Mouse (Mus musculus) G1E-ER4 (cell line): ENCODE data around the gene Tkt. TPM values are rescaled to one million over a fixed set of nuclear protein-coding genes. Genes with fewer than 3 reads are reported as not detected.

ENCODE experiments used
- GATA1 ChIP-seq: IDR thresholded peaks from one replicate; pipeline ENCODE4 v1.8.0; 2012; ENCODE audit warnings: low read length, inconsistent platforms
- polyA plus RNA-seq: library from polyadenylated mRNA; stranded (reverse); fragments of >175 nt; gene quantifications from 2 replicates; pipeline ENCODE4 v1.2.3, GENCODE M21; 2012

Tkt gene
- polyA plus RNA-seq, 1 experiment, result 875 TPM

GRCm38 (mm10) chr14:30548965-30549776 lies 1.0 kb downstream of the Tkt start:
- no peak for TF ChIP-seq GATA1

GRCm38 (mm10) chr14:30549777-30550149 lies 1.6 kb downstream of the Tkt start:
- TF ChIP-seq GATA1, result no peak

- TF ChIP-seq GATA1, result peak; percentile 34
Measured at GRCm38 (mm10) chr14:30550232-30551070, 2.3 kb downstream of the Tkt start.

- TF ChIP-seq GATA1, result no peak
Measured at GRCm38 (mm10) chr14:30551509-30551908, 3.4 kb downstream of the Tkt start.

GRCm38 (mm10) chr14:30551981-30552380 lies 3.8 kb downstream of the Tkt start:
- TF ChIP-seq GATA1, result no peak

GRCm38 (mm10) chr14:30553185-30553584 lies 5.0 kb downstream of the Tkt start:
- no peak for TF ChIP-seq GATA1

- TF ChIP-seq GATA1, result no peak
Measured at GRCm38 (mm10) chr14:30556651-30557050, 8.5 kb downstream of the Tkt start.

GRCm38 (mm10) chr14:30557730-30558129 lies 9.6 kb downstream of the Tkt start:
- TF ChIP-seq GATA1, result no peak

GRCm38 (mm10) chr14:30559321-30559850 lies 11.2 kb downstream of the Tkt start:
- no peak for TF ChIP-seq GATA1

GRCm38 (mm10) chr14:30560803-30561389 lies 12.7 kb downstream of the Tkt start:
- TF ChIP-seq GATA1, result no peak

GRCm38 (mm10) chr14:30561470-30562187 lies 13.5 kb downstream of the Tkt start:
- TF ChIP-seq GATA1, result peak; percentile 76

- no peak for TF ChIP-seq GATA1
Measured at GRCm38 (mm10) chr14:30562343-30562742, 14.2 kb downstream of the Tkt start.

- TF ChIP-seq GATA1, result no peak
Measured at GRCm38 (mm10) chr14:30564451-30564850, 16.3 kb downstream of the Tkt start.

- no peak for TF ChIP-seq GATA1
Measured at GRCm38 (mm10) chr14:30566317-30566716, 18.2 kb downstream of the Tkt start.

GRCm38 (mm10) chr14:30568016-30568415 lies 19.9 kb downstream of the Tkt start:
- TF ChIP-seq GATA1, result no peak
